Mouse (Mus musculus): ENCODE data around the gene 1700028J19Rik. TPM values are rescaled to one million over a fixed set of nuclear protein-coding genes. Genes with fewer than 3 reads are reported as not detected.
A peak's percentile ranks its signal among the peaks of the same experiment; 100 is the strongest.

1700028J19Rik gene
- 2.2 and 2.9 TPM in 2 replicates for polyA plus RNA-seq (2012; rRNA removed)

GRCm38 (mm10) chr7:44246055-44246983 lies at the start of gene 1700028J19Rik, which contains the start of gene 2410002F23Rik:
1700028J19Rik (minus strand) TSS chr7:44246695.
2410002F23Rik (plus strand) TSS chr7:44246722.
- H3K4me1 ChIP-seq (ENCODE audit: control insufficient read depth, insufficient read depth, low read length), result 0 out of 2 replicates have a peak, but pooled peaks cover 2% of the 10 kb centered on the region
- TF ChIP-seq POLR2A (IDR thresholded peaks at IDR 0.05; ENCODE audit: borderline replicate concordance, insufficient read depth, low read length), result peak; percentile 94
- no peak for TF ChIP-seq CTCF (IDR thresholded peaks at IDR 0.05; ENCODE audit: borderline replicate concordance, insufficient read depth, low read depth, low read length)
- under 1% methylated on average over 62 of the region's 62 CpGs for WGBS
- H3K4me3 ChIP-seq (replicated peaks; ENCODE audit: insufficient read depth, low read depth, low read length), result peak within 1 kb of the TSS; percentile 97
- peak within 1 kb of the TSS; percentile 79 for H3K27ac ChIP-seq (ENCODE audit: insufficient read depth, low read length)
- H3K27me3 ChIP-seq (ENCODE audit: control insufficient read depth, insufficient read depth, low read length), result no peaks in the 10 kb centered on the region
- DNase-seq, result peak; percentile 89 to 94

- Histone ChIP-seq H3K4me1 (ENCODE audit: control insufficient read depth, insufficient read depth, low read length) (no peaks in the 10 kb centered on the region), H3K4me3 (replicated peaks; ENCODE audit: insufficient read depth, low read depth, low read length) (no peak overlapping the region), H3K27ac (ENCODE audit: insufficient read depth, low read length) (no peak overlapping the region), H3K27me3 (ENCODE audit: control insufficient read depth, insufficient read depth, low read length) (no peaks in the 10 kb centered on the region)
- TF ChIP-seq CTCF (IDR thresholded peaks at IDR 0.05; ENCODE audit: borderline replicate concordance, insufficient read depth, low read depth, low read length) (no peak), POLR2A (IDR thresholded peaks at IDR 0.05; ENCODE audit: borderline replicate concordance, insufficient read depth, low read length) (no peak)
- no peak for DNase-seq
- WGBS, result 47% methylated on average over 4 of the region's 4 CpGs
These were observed 44.9 kb upstream of the 1700028J19Rik start for GRCm38 (mm10) chr7:44291418-44291817.

GRCm38 (mm10) chr7:44290986-44291385 lies 44.5 kb upstream of the 1700028J19Rik start:
- 76% methylated on average over 4 of the region's 4 CpGs for WGBS
- H3K27ac ChIP-seq (ENCODE audit: insufficient read depth, low read length), result no peak overlapping the region

GRCm38 (mm10) chr7:44287760-44288159 lies 41.3 kb upstream of the 1700028J19Rik start:
- Histone ChIP-seq H3K4me3 (replicated peaks; ENCODE audit: insufficient read depth, low read depth, low read length) (no peak overlapping the region), H3K27ac (ENCODE audit: insufficient read depth, low read length) (no peak overlapping the region), H3K4me1 (ENCODE audit: control insufficient read depth, insufficient read depth, low read length) (no peaks in the 10 kb centered on the region), H3K27me3 (ENCODE audit: control insufficient read depth, insufficient read depth, low read length) (no peaks in the 10 kb centered on the region)
- DNase-seq, result no peak
- TF ChIP-seq POLR2A (IDR thresholded peaks at IDR 0.05; ENCODE audit: borderline replicate concordance, insufficient read depth, low read length) (no peak), CTCF (IDR thresholded peaks at IDR 0.05; ENCODE audit: borderline replicate concordance, insufficient read depth, low read depth, low read length) (no peak)
- WGBS, result 80% methylated on average over 7 of the region's 7 CpGs

More at GRCm38 (mm10) chr7:44290986-44291385, 44.5 kb upstream of the 1700028J19Rik start:
- no peaks in the 10 kb centered on the region for H3K4me1 ChIP-seq (ENCODE audit: control insufficient read depth, insufficient read depth, low read length)
- TF ChIP-seq POLR2A (IDR thresholded peaks at IDR 0.05; ENCODE audit: borderline replicate concordance, insufficient read depth, low read length) (no peak), CTCF (IDR thresholded peaks at IDR 0.05; ENCODE audit: borderline replicate concordance, insufficient read depth, low read depth, low read length) (no peak)
- H3K4me3 ChIP-seq (replicated peaks; ENCODE audit: insufficient read depth, low read depth, low read length), result no peak overlapping the region
- no peak for DNase-seq
- no peaks in the 10 kb centered on the region for H3K27me3 ChIP-seq (ENCODE audit: control insufficient read depth, insufficient read depth, low read length)

GRCm38 (mm10) chr7:44281586-44281985 lies 35.1 kb upstream of the 1700028J19Rik start:
- DNase-seq, result no peak
- TF ChIP-seq CTCF (IDR thresholded peaks at IDR 0.05; ENCODE audit: borderline replicate concordance, insufficient read depth, low read depth, low read length), result no peak
- TF ChIP-seq POLR2A (IDR thresholded peaks at IDR 0.05; ENCODE audit: borderline replicate concordance, insufficient read depth, low read length), result no peak
- no peak overlapping the region for H3K27ac ChIP-seq (ENCODE audit: insufficient read depth, low read length)
- 42% methylated on average over 7 of the region's 7 CpGs for WGBS
- H3K27me3 ChIP-seq (ENCODE audit: control insufficient read depth, insufficient read depth, low read length), result no peaks in the 10 kb centered on the region
- H3K4me3 ChIP-seq (replicated peaks; ENCODE audit: insufficient read depth, low read depth, low read length), result no peak overlapping the region
- H3K4me1 ChIP-seq (ENCODE audit: control insufficient read depth, insufficient read depth, low read length), result no peaks in the 10 kb centered on the region

- WGBS, result 65% methylated on average over 1 of the region's 1 CpGs
- TF ChIP-seq POLR2A (IDR thresholded peaks at IDR 0.05; ENCODE audit: borderline replicate concordance, insufficient read depth, low read length), result no peak
- TF ChIP-seq CTCF (IDR thresholded peaks at IDR 0.05; ENCODE audit: borderline replicate concordance, insufficient read depth, low read depth, low read length), result no peak
- DNase-seq, result no peak
- no peak overlapping the region for H3K4me3 ChIP-seq (replicated peaks; ENCODE audit: insufficient read depth, low read depth, low read length)
- no peak overlapping the region for H3K27ac ChIP-seq (ENCODE audit: insufficient read depth, low read length)
- H3K4me1 ChIP-seq (ENCODE audit: control insufficient read depth, insufficient read depth, low read length), result no peaks in the 10 kb centered on the region
- H3K27me3 ChIP-seq (ENCODE audit: control insufficient read depth, insufficient read depth, low read length), result no peaks in the 10 kb centered on the region
These were observed 34.5 kb upstream of the 1700028J19Rik start for GRCm38 (mm10) chr7:44280959-44281358.

- 45% methylated on average over 2 of the region's 2 CpGs for WGBS
- DNase-seq, result peak; percentile 64 to 74
- Histone ChIP-seq H3K27me3 (ENCODE audit: control insufficient read depth, insufficient read depth, low read length) (no peaks in the 10 kb centered on the region), H3K4me1 (ENCODE audit: control insufficient read depth, insufficient read depth, low read length) (no peaks in the 10 kb centered on the region), H3K27ac (ENCODE audit: insufficient read depth, low read length) (no peak overlapping the region), H3K4me3 (replicated peaks; ENCODE audit: insufficient read depth, low read depth, low read length) (no peak overlapping the region)
- TF ChIP-seq CTCF (IDR thresholded peaks at IDR 0.05; ENCODE audit: borderline replicate concordance, insufficient read depth, low read depth, low read length) (peak; percentile 83), POLR2A (IDR thresholded peaks at IDR 0.05; ENCODE audit: borderline replicate concordance, insufficient read depth, low read length) (no peak)
These were observed 30.7 kb upstream of the 1700028J19Rik start for GRCm38 (mm10) chr7:44277250-44277622.

Measured in cerebellum, adult 2 months (tissue).